Mouse (Mus musculus): ENCODE data around the gene Reep1.

Gene Reep1

GRCm38 (mm10) chr6:71707511-71708501 lies at the start of gene Reep1:
TSS of gene Reep1 (plus strand) at chr6:71707561.
- DNase-seq (ENCODE audit: low read depth, low spot score): peak; percentile 39

- no peak for DNase-seq (ENCODE audit: low read depth, low spot score)
Measured at GRCm38 (mm10) chr6:71658290-71658689, 49.1 kb upstream of the Reep1 start.

- no peak for DNase-seq (ENCODE audit: low read depth, low spot score)
Measured at GRCm38 (mm10) chr6:71664511-71664910, 42.9 kb upstream of the Reep1 start.

- DNase-seq (ENCODE audit: low read depth, low spot score): no peak
Measured at GRCm38 (mm10) chr6:71673166-71673565, 34.2 kb upstream of the Reep1 start.

DNA sequence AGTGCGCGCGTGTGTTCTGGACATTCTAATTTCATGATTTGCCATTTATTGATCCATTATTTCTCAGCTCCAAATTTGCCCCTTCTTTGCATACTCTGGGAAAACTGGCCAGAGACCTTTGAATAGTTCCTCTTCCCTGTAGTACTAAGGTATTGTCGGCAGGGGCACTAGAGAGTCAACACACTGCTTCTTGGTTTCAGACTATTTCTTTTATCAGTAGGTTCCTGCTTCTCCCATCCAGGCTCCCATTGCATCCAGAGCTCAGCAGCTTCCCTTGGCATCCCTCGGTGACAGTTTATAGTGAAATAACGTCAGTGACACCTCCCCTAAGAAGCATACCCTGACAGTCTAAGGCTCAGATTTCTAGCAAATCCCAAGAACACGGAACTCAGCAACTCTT lies 28.5 kb upstream of the Reep1 start:
- DNase-seq (ENCODE audit: low read depth, low spot score): no peak

DNA sequence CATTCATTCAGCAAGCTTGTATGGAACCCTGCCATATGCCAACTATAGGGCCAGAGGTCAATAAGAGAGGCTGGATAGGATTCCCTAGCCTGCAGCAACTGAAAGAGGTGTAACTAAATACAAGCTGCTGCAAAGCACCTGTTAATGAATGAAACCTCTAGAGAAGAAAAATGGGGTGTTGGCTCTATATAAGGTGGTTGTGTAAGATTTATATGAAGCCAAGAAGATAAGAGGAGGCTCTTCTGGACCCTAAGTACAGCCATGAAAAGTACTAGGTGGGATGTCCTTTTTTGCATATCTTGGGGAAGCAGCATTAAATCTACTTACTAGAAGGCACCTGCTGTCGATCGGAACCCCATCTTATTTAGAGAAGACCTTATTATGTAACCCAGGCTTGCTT lies 12.2 kb upstream of the Reep1 start:
- DNase-seq (ENCODE audit: low read depth, low spot score): no peak

DNA sequence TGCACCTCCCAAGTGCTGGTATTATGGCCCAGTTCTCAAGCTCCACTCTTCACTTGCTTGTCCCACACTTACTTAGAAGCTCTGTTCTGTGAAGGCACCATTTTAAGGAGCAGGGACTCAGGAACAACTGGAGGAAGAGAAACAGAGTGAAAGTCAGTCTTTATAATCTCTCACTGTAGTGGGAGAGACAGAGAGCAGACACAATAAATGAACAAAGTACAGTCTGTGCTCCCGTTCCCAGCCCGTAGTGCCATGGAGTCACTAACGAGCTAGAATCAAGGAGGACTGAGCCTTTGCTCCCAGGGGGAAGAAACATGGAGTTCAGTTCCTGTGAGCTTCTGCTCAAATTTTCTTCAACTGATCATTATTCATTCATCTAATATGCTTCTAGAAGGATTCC lies 11.8 kb upstream of the Reep1 start:
- DNase-seq (ENCODE audit: low read depth, low spot score): no peak

DNA sequence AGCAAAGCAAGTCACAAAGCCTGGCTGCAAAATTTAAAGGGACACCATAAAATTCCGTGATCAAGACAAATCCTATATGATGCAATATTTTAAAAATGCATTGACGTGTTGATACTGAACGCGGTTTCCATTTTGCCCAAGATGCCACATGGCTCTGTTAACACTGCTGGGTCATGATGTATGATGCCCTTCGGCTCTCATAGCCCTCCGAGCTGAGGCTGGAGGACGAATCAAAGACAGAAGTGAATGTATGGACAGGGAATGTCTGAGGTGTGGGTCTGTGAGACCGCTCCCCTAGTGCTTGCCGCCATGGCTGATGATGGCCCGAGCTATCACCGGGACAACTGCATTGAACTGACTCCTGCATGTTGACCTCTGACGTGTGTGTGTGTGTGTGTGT lies 490 bp upstream of the Reep1 start:
- no peak for DNase-seq (ENCODE audit: low read depth, low spot score)

DNA sequence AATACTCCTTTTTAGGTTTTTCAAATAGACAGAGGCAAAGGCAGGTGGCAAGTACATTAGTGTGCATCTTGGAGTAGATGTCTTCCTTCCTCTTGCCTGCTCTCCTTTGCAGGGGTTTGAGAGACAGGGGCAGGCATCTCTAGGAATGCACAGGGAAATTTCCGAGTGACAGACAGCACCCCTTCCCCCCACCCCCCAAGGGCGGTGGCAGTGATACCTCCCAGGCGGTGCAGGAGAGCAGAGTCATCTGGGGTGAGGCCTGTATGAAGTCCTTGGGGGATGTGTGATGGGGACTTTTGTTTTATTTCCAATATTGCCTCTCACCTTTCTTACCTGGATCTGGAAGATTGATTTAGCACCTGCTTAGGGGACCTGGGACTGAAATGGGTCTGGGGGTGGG lies 1.2 kb downstream of the Reep1 start:
- DNase-seq (ENCODE audit: low read depth, low spot score): no peak

DNA sequence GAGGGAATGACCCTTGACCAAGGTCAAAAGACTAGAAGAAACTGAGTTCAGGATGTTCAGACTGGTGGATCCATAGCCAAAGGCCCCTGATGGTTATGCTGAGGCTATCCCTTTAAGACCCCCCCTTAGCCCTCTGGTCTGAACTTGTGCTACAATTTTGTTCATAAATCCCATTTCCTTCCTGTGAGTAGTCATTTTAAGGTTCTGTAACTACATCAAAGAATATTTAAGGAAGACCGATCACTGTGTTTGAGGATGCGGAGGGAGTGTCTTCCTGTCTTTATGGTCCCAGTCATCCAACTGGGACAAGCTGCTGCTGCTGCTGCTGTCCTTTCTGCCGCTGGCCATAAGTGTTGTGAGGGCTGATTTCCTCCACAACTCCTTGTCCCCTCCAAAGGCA lies 3.0 kb downstream of the Reep1 start:
- DNase-seq (ENCODE audit: low read depth, low spot score): no peak

- DNase-seq (ENCODE audit: low read depth, low spot score): no peak
Measured at GRCm38 (mm10) chr6:71711201-71711600, 3.8 kb downstream of the Reep1 start.

GRCm38 (mm10) chr6:71713532-71713931 lies 6.2 kb downstream of the Reep1 start:
- no peak for DNase-seq (ENCODE audit: low read depth, low spot score)

DNA sequence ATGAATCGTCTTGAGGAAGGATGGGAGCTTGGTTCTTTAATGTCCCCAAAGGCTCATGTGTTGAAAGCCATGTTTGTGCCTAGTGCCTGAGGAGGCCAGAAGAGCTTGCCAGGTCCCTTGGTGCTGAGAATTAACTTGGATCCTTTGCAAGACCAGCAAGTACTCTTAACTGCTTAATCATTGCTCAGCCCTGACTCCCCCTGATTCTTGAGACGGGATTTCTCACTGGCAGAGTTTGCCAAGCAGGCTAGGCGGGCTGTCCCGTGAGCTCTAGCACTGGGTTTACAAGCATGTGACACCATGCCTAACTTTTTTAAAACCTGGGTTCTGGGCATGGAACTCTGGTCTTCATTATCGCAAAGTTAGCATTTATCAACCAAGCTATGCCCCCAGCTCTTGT lies 7.6 kb downstream of the Reep1 start:
- DNase-seq (ENCODE audit: low read depth, low spot score): no peak

- DNase-seq (ENCODE audit: low read depth, low spot score): no peak
Measured at GRCm38 (mm10) chr6:71716434-71716833, 9.1 kb downstream of the Reep1 start.

DNA sequence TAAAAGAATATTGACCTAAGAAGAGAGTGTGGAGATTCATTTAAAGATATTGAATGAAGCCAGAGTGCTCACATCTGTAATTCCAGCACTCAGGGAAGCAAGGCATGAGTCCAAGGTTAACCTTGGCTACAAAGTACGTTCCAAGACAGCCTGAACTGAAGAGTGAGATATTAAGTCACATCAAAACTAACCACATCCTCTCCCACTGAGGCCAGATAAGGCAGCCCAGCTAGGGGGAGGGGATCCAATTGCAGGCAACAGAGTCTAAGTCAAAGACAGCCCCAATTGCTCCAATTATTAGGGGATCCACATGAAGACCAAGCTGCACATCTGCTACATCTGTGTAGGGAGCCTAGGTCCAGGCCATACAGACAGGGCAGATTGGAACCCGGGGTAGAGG lies 11.0 kb downstream of the Reep1 start:
- no peak for DNase-seq (ENCODE audit: low read depth, low spot score)

DNA sequence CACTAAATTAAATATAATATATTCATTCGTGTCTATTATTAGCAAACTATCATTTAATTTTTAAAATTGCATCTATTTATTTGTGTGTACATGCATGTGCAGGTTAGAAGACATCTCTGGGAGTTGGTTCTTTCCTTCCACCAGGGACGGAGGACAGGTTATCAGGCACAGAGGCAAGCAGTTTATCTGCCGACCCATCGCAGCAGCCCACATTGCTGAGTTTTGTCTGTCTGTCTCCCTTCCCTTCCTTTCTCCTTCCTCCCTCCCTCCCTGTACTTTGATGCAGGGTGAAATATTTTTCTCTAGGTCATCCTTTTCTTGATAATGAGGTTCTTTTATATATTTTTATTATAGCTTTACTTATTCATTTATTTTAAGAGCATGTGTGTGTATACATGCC lies 11.9 kb downstream of the Reep1 start:
- no peak for DNase-seq (ENCODE audit: low read depth, low spot score)

DNA sequence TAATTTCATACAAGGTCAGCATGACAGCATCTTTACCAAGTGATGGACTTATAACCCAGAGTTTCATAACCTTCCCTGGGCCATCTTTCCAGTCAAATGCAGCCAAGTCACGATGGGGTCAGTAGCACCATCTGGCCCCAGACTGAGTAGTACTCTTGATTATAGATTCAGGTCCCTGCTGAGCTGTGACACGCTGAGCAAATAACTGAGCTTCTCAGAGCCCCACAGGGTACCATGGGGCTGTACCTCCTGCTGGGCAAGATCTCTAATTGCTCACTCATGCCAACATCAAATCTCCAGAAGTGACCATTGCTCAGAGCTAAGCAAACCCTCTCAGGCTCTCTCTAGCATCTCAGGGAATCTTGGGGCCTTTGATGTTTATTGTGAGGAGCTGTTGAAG lies 15.6 kb downstream of the Reep1 start:
- no peak for DNase-seq (ENCODE audit: low read depth, low spot score)

- no peak for DNase-seq (ENCODE audit: low read depth, low spot score)
Measured at GRCm38 (mm10) chr6:71723555-71723954, 16.2 kb downstream of the Reep1 start.

- DNase-seq (ENCODE audit: low read depth, low spot score): no peak
Measured at GRCm38 (mm10) chr6:71726710-71727109, 19.3 kb downstream of the Reep1 start.

- DNase-seq (ENCODE audit: low read depth, low spot score): no peak
Measured at GRCm38 (mm10) chr6:71728306-71728705, 20.9 kb downstream of the Reep1 start.

DNA sequence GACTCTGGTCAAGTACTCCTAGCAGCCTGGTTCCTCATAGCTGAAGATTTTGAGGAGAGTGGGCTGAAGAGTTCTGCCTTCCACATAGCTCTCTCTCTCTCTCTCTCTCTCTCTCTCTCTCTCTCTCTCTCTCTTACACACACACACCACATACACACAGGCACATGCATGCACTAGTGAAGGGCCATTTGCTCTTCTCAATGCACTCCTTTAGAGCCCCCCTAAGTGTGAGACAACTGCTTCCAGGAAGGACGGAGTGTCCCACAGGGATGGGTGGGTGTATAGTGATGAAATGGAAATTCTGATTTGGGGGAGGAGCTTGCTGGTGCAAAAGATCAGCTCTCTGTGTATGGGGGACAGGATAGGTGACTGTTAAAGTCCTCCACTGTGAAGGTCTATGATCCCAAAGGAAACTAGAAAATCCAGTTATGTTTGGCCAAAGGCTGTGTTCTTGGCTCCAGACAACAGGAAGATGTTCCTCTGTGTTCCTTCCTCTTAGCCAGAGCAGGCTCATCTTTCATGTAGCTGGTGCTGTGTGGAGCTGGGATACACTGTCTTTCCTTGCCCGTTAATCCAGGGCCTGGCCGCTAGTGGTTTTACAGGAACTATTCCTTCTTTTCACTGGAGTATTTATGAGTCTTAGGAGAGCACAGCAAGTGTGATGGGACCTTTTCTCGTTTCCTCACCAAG lies 27.7 kb downstream of the Reep1 start:
- DNase-seq (ENCODE audit: low read depth, low spot score): no peak

GRCm38 (mm10) chr6:71735600-71736010 lies 28.2 kb downstream of the Reep1 start:
- DNase-seq (ENCODE audit: low read depth, low spot score): no peak

- DNase-seq (ENCODE audit: low read depth, low spot score): no peak
Measured at GRCm38 (mm10) chr6:71736101-71736500, 28.7 kb downstream of the Reep1 start.

All from WW6 (cell line).